Mouse (Mus musculus): ENCODE measurements around the gene Strip2.

The Strip2 gene

GRCm38 (mm10) chr6:30009204-30009603 lies 92.4 kb downstream of the Strip2 start:
- DNase-seq (ENCODE audit: low read depth), result no peak
